Mouse (Mus musculus) G1E (cell line): ENCODE results near the gene Zfp346. TPM values are rescaled to one million over a fixed set of nuclear protein-coding genes. Genes with fewer than 3 reads are reported as not detected.

Experiments
- ATAC-seq: 2 replicates; pipeline ENCODE4 v1.8.0; 2016; ENCODE audit warnings: mild to moderate bottlenecking; ENCODE audit not compliant: insufficient number of reproducible peaks, poor library complexity, low FRiP score, severe bottlenecking; ENCODE audit errors: extremely low read depth
- DNase-seq: peaks from one replicate; pipeline ENCODE4 v3.0.0; 2012; ENCODE audit warnings: low spot score
- H3K27me3 ChIP-seq: 2 replicates; pipeline ENCODE4 v1.6.1; 2012; ENCODE audit warnings: mild to moderate bottlenecking, low read length, inconsistent platforms; ENCODE audit not compliant: insufficient read depth
- H3K36me3 ChIP-seq: replicated peaks from 2 replicates; pipeline ENCODE3; 2012; ENCODE audit warnings: mild to moderate bottlenecking, inconsistent platforms
- H3K4me1 ChIP-seq: 2 replicates; pipeline ENCODE4 v1.6.1; 2012; ENCODE audit warnings: low read depth, low read length, inconsistent platforms, mixed read lengths; ENCODE audit not compliant: insufficient read depth
- H3K4me3 ChIP-seq: 2 replicates; pipeline ENCODE4 v1.5.1; 2012; ENCODE audit warnings: low read depth, mild to moderate bottlenecking, inconsistent platforms, low read length, moderate library complexity, mixed read lengths
- H3K9me3 ChIP-seq: replicated peaks from 2 replicates; pipeline ENCODE4 v1.6.1; 2012; ENCODE audit warnings: inconsistent platforms
- CTCF ChIP-seq: IDR thresholded peaks from 2 replicates; pipeline ENCODE4 v1.5.1; 2012; ENCODE audit warnings: low read depth, low read length, inconsistent platforms, mixed read lengths
- GATA1 ChIP-seq: IDR thresholded peaks from 2 replicates; pipeline ENCODE4 v1.6.1; 2012; ENCODE audit warnings: borderline replicate concordance, low read length, inconsistent platforms, mixed read lengths
- GATA2 ChIP-seq: IDR thresholded peaks from 2 replicates; pipeline ENCODE4 v1.6.1; 2012; ENCODE audit warnings: low read depth, low read length, inconsistent platforms, borderline replicate concordance
- POLR2AphosphoS5 ChIP-seq: IDR thresholded peaks from 2 replicates; pipeline ENCODE4 v1.6.1; 2012; ENCODE audit warnings: low read depth, low read length, inconsistent platforms; ENCODE audit not compliant: insufficient replicate concordance
- TAL1 ChIP-seq: conservative IDR thresholded peaks from 2 replicates; pipeline ENCODE4 v1.6.1; 2012; ENCODE audit warnings: low read depth, low read length, inconsistent platforms, mixed read lengths
- polyA plus RNA-seq: library from polyadenylated mRNA; stranded (reverse); fragments of >175 nt; gene quantifications from 2 replicates; pipeline ENCODE4 v1.2.3, GENCODE M21; 2012
- total RNA-seq, 2 experiments: library from RNA; stranded (forward) in 1 of 2; stranded (reverse) in 1 of 2; fragments of 200-1000 nt in 1 of 2; fragments of >200 nt in 1 of 2; fragmentation: Nextera tagmentation in 1 of 2; gene quantifications; 2 replicates each; pipeline ENCODE4 v1.2.3; 2014 to 2017

The Zfp346 gene
- total and polyA plus RNA-seq, 3 experiments = 11.3 to 41.8 (median 15.7) TPM

GRCm38 (mm10) chr13:55166806-55167725, 62.0 kb downstream of the Zfp346 start:
- Histone ChIP-seq H3K4me3 (no peak overlapping the region), H3K36me3 (no peaks in the 10 kb centered on the region), H3K4me1 (peaks cover 8% of the 10 kb centered on the region), H3K9me3 (no peaks in the 10 kb centered on the region), H3K27me3 (peaks cover 32% of the 10 kb centered on the region)
- ATAC-seq (no peak), DNase-seq (no peak)
- TF ChIP-seq CTCF (no peak), POLR2AphosphoS5 (no peak), TAL1 (no peak), GATA1 (no peak), GATA2 (no peak)

- no peaks in the 10 kb centered on the region for H3K36me3 ChIP-seq
- TF ChIP-seq POLR2AphosphoS5 (no peak), GATA2 (no peak), GATA1 (no peak), TAL1 (no peak), CTCF (no peak)
- DNase-seq (no peak), ATAC-seq (no peak)
- no peaks in the 10 kb centered on the region for H3K9me3 ChIP-seq
- peaks cover 8% of the 10 kb centered on the region for H3K4me1 ChIP-seq
- H3K4me3 ChIP-seq = no peak overlapping the region
- peaks cover 39% of the 10 kb centered on the region for H3K27me3 ChIP-seq
Observed at GRCm38 (mm10) chr13:55167798-55168197, 62.7 kb downstream of the Zfp346 start.

DNA sequence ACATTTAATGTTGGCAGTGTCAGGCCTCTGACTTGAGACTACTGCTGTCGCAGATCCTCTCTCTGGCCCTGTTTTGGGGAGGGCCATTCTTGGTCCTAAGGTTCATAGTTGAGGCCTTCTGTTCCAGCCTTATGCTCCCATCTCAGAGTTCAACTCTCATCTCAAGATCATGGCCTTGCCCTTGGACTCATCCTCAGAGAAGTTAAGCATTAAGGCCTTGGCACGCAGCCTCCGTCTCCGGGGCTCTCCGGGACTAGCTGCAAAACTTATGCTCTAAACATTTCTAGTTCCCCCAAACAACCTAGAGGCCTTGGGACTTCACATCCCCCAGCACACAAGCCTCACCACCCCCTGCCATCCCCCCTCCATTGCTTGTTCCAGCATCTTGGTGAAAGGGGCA, 63.1 kb downstream of the Zfp346 start:
- DNase-seq (no peak), ATAC-seq (no peak)
- Histone ChIP-seq H3K9me3 (no peaks in the 10 kb centered on the region), H3K4me1 (peaks cover 8% of the 10 kb centered on the region), H3K4me3 (no peak overlapping the region), H3K27me3 (peaks cover 39% of the 10 kb centered on the region), H3K36me3 (no peaks in the 10 kb centered on the region)
- TF ChIP-seq POLR2AphosphoS5 = no peak
- TF ChIP-seq GATA2 = no peak

GRCm38 (mm10) chr13:55168958-55169369, 63.9 kb downstream of the Zfp346 start:
- DNase-seq (no peak), ATAC-seq (no peak)
- H3K9me3 ChIP-seq = no peaks in the 10 kb centered on the region
- peaks cover 41% of the 10 kb centered on the region for H3K27me3 ChIP-seq
- TF ChIP-seq GATA1 = no peak
- no peak for TF ChIP-seq POLR2AphosphoS5
- no peak for TF ChIP-seq TAL1
- TF ChIP-seq CTCF = no peak
- TF ChIP-seq GATA2 = no peak
- H3K4me3 ChIP-seq = no peak overlapping the region
- peaks cover 8% of the 10 kb centered on the region for H3K4me1 ChIP-seq
- no peaks in the 10 kb centered on the region for H3K36me3 ChIP-seq

GRCm38 (mm10) chr13:55171517-55172335, 66.6 kb downstream of the Zfp346 start:
- Histone ChIP-seq H3K4me1 (peaks cover 7% of the 10 kb centered on the region), H3K36me3 (no peaks in the 10 kb centered on the region), H3K9me3 (no peaks in the 10 kb centered on the region), H3K27me3 (peaks cover 38% of the 10 kb centered on the region), H3K4me3 (no peak overlapping the region)
- no peak for TF ChIP-seq CTCF
- no peak for TF ChIP-seq TAL1
- TF ChIP-seq GATA2 = no peak
- TF ChIP-seq GATA1 = no peak
- no peak for TF ChIP-seq POLR2AphosphoS5
- DNase-seq = no peak
- ATAC-seq = no peak

DNA sequence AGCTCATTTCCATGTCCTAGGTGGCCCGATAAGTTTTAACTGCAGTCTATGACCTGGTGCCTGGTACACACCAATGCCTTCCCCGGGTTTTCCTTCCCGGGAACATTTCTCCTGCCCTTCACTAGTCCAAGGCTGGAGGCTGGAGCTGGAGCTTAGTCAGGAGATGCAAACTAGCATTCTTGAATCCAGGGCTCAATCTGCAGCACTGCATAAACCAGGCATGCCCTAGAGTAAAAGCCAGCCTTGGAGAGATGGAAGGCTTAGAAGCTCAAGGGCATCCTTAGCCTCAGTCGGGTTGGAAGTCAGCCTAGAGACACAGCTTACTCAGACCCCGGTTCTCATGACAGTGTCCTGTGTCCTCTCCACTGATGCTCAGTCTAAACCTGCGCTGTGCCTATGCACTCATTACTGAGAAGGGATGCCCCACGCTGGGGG, 67.2 kb downstream of the Zfp346 start:
- TF ChIP-seq GATA1 = no peak
- no peak for TF ChIP-seq CTCF
- no peak for TF ChIP-seq GATA2
- TF ChIP-seq POLR2AphosphoS5 = no peak
- no peak for TF ChIP-seq TAL1
- H3K9me3 ChIP-seq = no peaks in the 10 kb centered on the region
- no peak overlapping the region for H3K4me3 ChIP-seq
- ATAC-seq (no peak), DNase-seq (no peak)
- H3K27me3 ChIP-seq = peaks cover 38% of the 10 kb centered on the region
- peaks cover under 1% of the 10 kb centered on the region for H3K4me1 ChIP-seq
- no peaks in the 10 kb centered on the region for H3K36me3 ChIP-seq
